Mouse (Mus musculus) liver, adult 2 months (tissue): ENCODE measurements at regions not wholly inside any gene's neighbourhood (a gene's known extent, or its start where the extent isn't known, plus 50 kb on each side); places are given as distances from the start of the nearest gene placed in this dataset.

Source experiments
- DNase-seq: peaks from one replicate; pipeline ENCODE4 v3.0.0-alpha.2; 2011; ENCODE audit warnings: low read depth, low spot score; ENCODE audit errors: extremely low read depth
- H3K27ac ChIP-seq: fragments of 200-500 bp; replicated peaks from 2 replicates; pipeline ENCODE4 v1.5.1; 2012; ENCODE audit warnings: low read depth, mild to moderate bottlenecking, control low read depth, inconsistent platforms, low read length; ENCODE audit not compliant: insufficient read depth
- H3K27me3 ChIP-seq: fragments of 200-500 bp; 2 replicates; pipeline ENCODE4 v1.6.1; 2012; ENCODE audit warnings: mild to moderate bottlenecking, moderate library complexity, low read length, inconsistent platforms; ENCODE audit not compliant: control insufficient read depth, insufficient read depth
- H3K36me3 ChIP-seq: fragments of 200-500 bp; 2 replicates; pipeline ENCODE4 v1.6.1; 2012; ENCODE audit warnings: low read length, inconsistent platforms; ENCODE audit not compliant: control insufficient read depth, insufficient read depth
- H3K4me1 ChIP-seq: fragments of 200-500 bp; 2 replicates; pipeline ENCODE4 v1.6.1; 2011; ENCODE audit warnings: low read length; ENCODE audit not compliant: control insufficient read depth, insufficient read depth
- H3K4me3 ChIP-seq: fragments of 200-500 bp; 2 replicates; pipeline ENCODE4 v1.5.1; 2011; ENCODE audit warnings: low read depth, mild to moderate bottlenecking, control low read depth, low read length, moderate library complexity; ENCODE audit not compliant: insufficient read depth
- H3K79me2 ChIP-seq: fragments of 200-500 bp; 2 replicates; pipeline ENCODE4 v1.6.1; 2012; ENCODE audit warnings: inconsistent platforms, mild to moderate bottlenecking, low read length, moderate library complexity; ENCODE audit not compliant: control insufficient read depth, insufficient read depth
- H3K9ac ChIP-seq: fragments of 200-500 bp; 2 replicates; pipeline ENCODE4 v1.6.1; 2012; ENCODE audit warnings: low read depth, mild to moderate bottlenecking, control low read depth, inconsistent platforms, low read length
- CTCF ChIP-seq: fragments of 200-500 bp; IDR thresholded peaks from 2 replicates; pipeline ENCODE4 v1.5.1; 2011; ENCODE audit warnings: low read depth, low read length, control low read depth
- POLR2A ChIP-seq: fragments of 200-500 bp; IDR thresholded peaks from 2 replicates; pipeline ENCODE4 v1.6.1; 2011; ENCODE audit warnings: low read length, control low read depth; ENCODE audit not compliant: insufficient read depth; ENCODE audit errors: extremely low read depth
- WGBS: fragments of 180-500 bp; shearing (Covaris S2); methylation state at CpG from one replicate; pipeline ENCODE4 v1.1.7; 2018; 5-methylcytosine and 5-hydroxymethylcytosine counted together

DNA sequence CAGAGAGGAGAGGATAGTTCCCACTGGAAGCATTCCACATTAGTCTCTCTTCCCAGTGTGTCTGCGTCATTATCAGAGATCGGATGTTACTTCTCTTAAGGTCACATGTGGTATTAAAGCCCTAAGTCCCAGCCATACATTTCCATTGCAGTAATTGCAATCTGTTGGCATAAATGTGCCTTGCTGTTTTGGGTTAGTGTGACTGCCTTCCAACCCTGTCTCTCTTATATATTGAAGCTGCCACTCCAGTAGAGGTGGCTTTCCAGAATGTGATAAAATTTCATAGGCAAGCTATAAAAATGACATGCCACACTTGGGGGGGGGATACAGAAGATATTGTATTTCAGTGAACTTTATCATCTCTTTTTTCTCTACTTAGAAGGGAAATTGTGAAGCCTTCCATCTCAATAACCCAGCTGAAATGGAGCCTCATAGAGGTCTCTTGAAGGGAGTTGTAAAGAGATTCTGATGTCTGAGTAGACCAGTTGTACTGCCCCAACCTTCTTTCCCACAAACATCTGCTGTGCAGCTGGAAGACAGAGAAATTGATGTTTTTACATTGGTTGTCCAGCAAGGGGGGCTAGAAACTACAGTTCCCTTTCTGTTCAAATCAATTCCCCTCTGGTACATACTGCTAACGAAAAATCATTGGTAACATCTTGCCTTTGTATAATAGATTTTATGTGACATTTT is 603.9 kb upstream of the Fam92a start:
- Histone ChIP-seq H3K27me3 (no peaks in the 10 kb centered on the region), H3K9ac (no peak overlapping the region), H3K36me3 (no peaks in the 10 kb centered on the region), H3K27ac (no peak overlapping the region), H3K79me2 (no peaks in the 10 kb centered on the region), H3K4me3 (no peak overlapping the region), H3K4me1 (no peaks in the 10 kb centered on the region)
- 61% methylated on average over 3 of the region's 3 CpGs for WGBS
- no peak for TF ChIP-seq CTCF
- TF ChIP-seq POLR2A: no peak
- no peak for DNase-seq

DNA sequence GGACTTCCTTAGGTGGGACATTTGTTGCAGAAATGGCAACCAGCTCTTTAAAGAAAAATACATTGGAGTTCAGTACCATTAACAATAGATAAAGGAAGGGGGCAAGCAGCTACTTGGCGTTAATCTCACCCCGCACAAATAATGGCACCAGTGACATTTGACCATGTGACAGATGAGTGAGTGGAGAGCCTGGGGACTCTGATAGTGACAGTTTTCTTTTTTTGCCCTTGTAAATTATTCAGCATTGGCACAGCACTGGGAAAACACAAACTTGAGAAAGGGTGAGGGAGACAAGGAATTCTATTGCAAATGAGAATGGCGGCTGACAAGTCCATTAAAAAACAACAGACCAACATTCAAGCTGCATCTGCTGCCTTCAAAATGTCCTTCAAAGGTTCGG is 603.3 kb upstream of the Fam92a start:
- TF ChIP-seq POLR2A (no peak), CTCF (no peak)
- no peak overlapping the region for H3K9ac ChIP-seq
- H3K27ac ChIP-seq: no peak overlapping the region
- H3K4me1 ChIP-seq: no peaks in the 10 kb centered on the region
- no peak overlapping the region for H3K4me3 ChIP-seq
- DNase-seq: no peak
- WGBS: 66% methylated on average over 4 of the region's 4 CpGs
- no peaks in the 10 kb centered on the region for H3K36me3 ChIP-seq
- no peaks in the 10 kb centered on the region for H3K27me3 ChIP-seq
- no peaks in the 10 kb centered on the region for H3K79me2 ChIP-seq

DNA sequence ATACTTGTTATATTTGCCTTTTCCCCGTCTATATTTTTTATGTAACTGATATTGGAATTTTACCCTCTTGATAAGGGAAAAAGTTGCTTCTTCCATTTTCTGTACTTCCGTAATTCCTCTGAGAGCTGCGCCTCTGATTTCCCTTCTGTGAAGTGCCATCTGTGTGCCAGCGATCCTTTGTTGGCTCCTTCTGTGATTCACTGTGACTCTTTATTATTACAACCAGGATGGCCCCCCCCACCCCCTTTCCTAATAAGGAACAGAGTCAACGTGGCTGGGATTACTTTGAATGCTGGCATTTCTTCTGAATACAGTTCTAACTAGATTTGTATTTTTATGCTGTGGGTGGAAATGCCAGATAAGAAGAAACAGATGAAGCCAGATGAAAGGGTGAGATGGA is 602.9 kb upstream of the Fam92a start:
- H3K36me3 ChIP-seq: no peaks in the 10 kb centered on the region
- DNase-seq: no peak
- H3K4me3 ChIP-seq: no peak overlapping the region
- H3K79me2 ChIP-seq: no peaks in the 10 kb centered on the region
- H3K9ac ChIP-seq: no peak overlapping the region
- WGBS: 69% methylated on average over 5 of the region's 5 CpGs
- TF ChIP-seq CTCF (no peak), POLR2A (no peak)
- no peak overlapping the region for H3K27ac ChIP-seq
- H3K27me3 ChIP-seq: no peaks in the 10 kb centered on the region
- H3K4me1 ChIP-seq: no peaks in the 10 kb centered on the region

DNA sequence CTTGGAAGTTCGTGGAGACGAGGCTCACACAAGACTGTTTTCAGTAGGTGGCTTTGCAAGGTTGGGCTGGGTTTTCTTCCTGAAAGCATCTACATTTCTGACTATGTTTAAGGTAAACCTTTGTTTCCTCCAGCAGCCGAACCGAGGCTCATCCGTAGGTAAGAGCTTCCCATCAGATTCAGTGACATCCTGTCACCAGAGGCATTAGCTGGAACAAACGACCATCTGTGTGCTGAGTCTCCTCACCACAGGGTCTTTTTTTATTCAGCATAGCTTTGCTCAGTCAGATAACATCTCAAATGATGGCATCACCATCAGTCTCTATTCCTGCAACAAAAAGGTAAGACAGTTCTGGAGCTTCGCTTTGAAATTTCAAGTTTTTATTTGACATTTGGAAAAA is 601.4 kb upstream of the Fam92a start:
- 36% methylated on average over 7 of the region's 7 CpGs for WGBS

DNA sequence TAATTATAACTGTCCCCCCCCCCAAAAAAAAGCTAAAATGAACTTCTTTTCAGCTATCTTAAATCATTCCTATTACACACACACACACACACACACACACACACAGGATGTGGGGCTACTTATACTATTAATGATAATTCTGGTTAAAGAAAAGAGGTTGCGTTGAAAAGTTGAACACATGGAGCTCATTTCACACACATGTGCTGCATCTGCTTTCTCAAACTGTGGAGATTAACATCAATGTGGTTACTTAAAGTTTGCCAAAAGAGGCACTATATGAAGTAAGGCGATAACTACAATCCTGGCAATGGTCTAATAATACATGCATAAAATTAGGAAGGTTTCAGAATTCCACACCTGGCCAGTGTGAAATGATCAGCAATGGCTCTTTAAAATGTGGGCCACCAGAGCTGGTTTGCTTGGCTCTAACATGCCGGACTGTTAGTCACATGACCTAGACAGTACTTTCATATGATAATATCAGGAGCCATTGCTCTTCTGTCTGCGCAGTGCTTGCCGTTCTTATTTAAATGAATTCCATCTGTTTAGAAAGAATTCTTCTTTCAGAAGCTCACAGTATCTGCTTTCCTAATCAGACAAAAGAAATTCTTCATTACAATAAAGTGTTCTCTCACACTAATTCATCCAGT is 598.4 kb upstream of the Fam92a start:
- no peak for DNase-seq
- no peak overlapping the region for H3K4me3 ChIP-seq
- no peaks in the 10 kb centered on the region for H3K4me1 ChIP-seq
- H3K27me3 ChIP-seq: no peaks in the 10 kb centered on the region
- no peak overlapping the region for H3K9ac ChIP-seq
- no peaks in the 10 kb centered on the region for H3K36me3 ChIP-seq
- WGBS: 94% methylated on average over 5 of the region's 5 CpGs
- TF ChIP-seq POLR2A (no peak), CTCF (no peak)
- H3K27ac ChIP-seq: no peak overlapping the region
- no peaks in the 10 kb centered on the region for H3K79me2 ChIP-seq

More for the DNA sequence above, 601.4 kb upstream of the Fam92a start:
- Histone ChIP-seq H3K27ac (no peak overlapping the region), H3K36me3 (no peaks in the 10 kb centered on the region), H3K9ac (no peak overlapping the region), H3K4me1 (no peaks in the 10 kb centered on the region), H3K4me3 (no peak overlapping the region), H3K27me3 (no peaks in the 10 kb centered on the region), H3K79me2 (no peaks in the 10 kb centered on the region)
- no peak for TF ChIP-seq POLR2A
- no peak for TF ChIP-seq CTCF
- DNase-seq: no peak

DNA sequence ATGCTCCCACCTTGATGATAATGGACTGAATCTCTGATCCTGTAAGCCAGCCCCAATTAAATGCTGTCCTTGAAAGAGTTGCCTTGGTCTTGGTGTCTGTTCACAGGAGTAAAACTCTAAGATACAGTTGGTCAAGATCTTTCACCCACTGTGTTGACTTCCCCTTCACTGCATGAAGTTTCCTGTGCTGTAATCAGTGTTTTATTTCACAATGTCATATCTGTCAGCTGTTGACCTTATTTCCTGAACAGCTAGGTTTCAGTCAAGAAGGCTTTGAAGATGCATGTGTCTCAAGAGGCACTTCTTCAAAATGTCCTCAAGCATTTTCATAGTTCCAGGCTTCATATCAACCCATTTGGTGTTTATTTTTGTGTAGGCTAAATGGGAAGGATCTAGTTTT is 597.3 kb upstream of the Fam92a start:
- H3K27me3 ChIP-seq: no peaks in the 10 kb centered on the region
- H3K36me3 ChIP-seq: no peaks in the 10 kb centered on the region
- no peak overlapping the region for H3K4me3 ChIP-seq
- no peaks in the 10 kb centered on the region for H3K4me1 ChIP-seq
- H3K79me2 ChIP-seq: no peaks in the 10 kb centered on the region
- H3K27ac ChIP-seq: no peak overlapping the region
- no peak for DNase-seq
- no peak overlapping the region for H3K9ac ChIP-seq
- TF ChIP-seq POLR2A (no peak), CTCF (no peak)
